Mouse (Mus musculus) liver, postnatal 0 days (tissue): ENCODE data around the gene Tbccd1.
A peak's percentile ranks its signal among the peaks of the same experiment; 100 is the strongest.

Experiments
- CTCF ChIP-seq: sonication (generic); IDR thresholded peaks from 2 replicates; pipeline ENCODE4 v1.5.1; 2016; ENCODE audit warnings: antibody characterized with exemption, low read depth
- EP300 ChIP-seq: IDR thresholded peaks from 2 replicates; pipeline ENCODE4 v1.6.1; 2016; ENCODE audit warnings: antibody characterized with exemption, low read depth, mild to moderate bottlenecking

GRCm38 (mm10) chr16:22842871-22843270 lies 14.6 kb downstream of the Tbccd1 start:
- TF ChIP-seq CTCF (no peak), EP300 (peak; percentile 40)
